Mouse (Mus musculus): ENCODE measurements around the gene Olfr630. TPM values are rescaled to one million over a fixed set of nuclear protein-coding genes. Genes with fewer than 3 reads are reported as not detected.
A peak's percentile ranks its signal among the peaks of the same experiment; 100 is the strongest.
"Not testable (repeated sequence)": the region's sequence is repeated elsewhere in the genome, so short reads cannot be mapped to it uniquely, and the experiment has no call there.

Gene Olfr630
- total RNA-seq (2021) = not detected

DNA sequence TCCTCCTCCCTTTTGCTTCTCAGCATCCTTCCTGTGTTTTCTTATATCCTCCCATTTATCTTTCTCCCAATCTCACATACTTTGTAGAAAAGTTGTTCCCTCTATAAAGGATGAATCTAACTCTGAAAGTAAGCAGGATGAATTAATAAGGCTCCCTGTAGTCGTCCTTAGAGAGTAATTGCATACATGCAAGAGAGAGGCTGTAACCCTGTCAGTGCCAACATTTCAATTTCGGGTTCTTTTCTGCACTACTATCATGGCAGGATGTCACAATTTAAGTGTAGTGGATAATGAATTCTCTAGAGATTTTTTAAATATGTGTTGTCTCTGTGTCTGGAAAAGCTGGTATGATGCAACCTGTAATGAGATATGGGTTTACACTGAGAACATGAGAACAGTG is at the start of gene Olfr630:
Gene Olfr630, minus strand, starts transcription at position 101 of the 400 bp plus-strand sequence.
- intact Hi-C loops (cut with DNase I) = no loop called here
- no peak for DNase-seq (ENCODE audit: low spot score in 2 of 2)

DNA sequence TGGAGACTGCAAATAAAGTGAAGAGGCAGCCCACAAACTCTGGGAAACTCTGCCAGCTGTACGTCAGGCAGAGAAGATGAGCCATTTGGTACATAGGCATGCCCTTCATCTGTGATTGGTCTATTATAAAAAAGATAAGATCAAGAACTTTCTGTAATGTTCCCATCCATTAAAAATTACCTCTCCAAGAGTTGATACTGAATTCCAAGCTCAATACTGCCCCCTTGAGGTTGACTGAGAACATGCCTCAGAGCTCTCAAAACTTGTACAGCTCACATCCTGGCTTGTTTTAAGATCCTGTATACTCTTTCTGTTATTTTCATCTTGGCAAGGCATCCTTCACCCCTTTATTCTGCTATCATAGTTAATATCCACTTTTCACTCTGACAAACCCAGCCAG is 49.7 kb upstream of the Olfr630 start:
- peak; percentile 5 for DNase-seq (ENCODE audit: low spot score in 2 of 2)
- intact Hi-C loops (cut with DNase I) = no loop called here

DNA sequence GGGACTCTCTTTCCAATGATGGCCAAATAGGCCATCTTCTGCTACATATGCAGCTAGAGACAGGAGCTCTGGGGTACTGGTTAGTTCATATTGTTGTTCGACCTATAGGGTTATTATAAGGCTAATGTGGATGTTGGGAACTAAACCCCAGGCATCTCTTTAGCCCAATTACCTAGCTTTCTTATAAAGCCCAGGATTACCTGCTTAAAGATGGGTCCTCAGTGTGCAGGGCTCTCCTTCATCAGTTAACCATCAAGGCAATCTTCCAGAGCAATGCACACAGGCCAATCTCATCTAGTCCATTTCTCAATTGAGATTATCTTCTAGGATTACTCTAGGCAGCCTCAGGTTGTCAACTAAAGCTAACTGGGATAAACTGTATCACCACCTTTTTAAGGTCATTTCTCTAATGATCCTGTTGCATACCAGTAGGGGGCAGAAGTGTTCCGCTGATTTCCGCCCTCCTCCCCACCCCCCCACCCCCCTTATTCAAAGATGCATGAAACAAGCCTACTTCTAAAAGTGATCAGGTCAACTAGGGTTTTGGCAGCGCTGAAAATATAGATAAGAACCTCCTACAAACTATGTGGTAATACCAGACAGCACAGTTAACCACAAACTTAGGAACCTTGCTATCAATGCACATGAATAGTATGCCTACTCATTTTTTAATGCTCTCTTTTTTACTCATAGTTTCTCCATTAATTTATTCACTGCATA is 35.7 kb upstream of the Olfr630 start:
- no peak for DNase-seq (ENCODE audit: low spot score in 2 of 2)
- intact Hi-C loops (cut with DNase I) = no loop called here

- intact Hi-C loops (cut with DNase I) = no loop called here
Measured at GRCm38 (mm10) chr7:103791721-103792120, 34.6 kb upstream of the Olfr630 start, which contains the start of gene Olfr67. Gene Olfr67, minus strand, starts transcription at chr7:103791821.

DNA sequence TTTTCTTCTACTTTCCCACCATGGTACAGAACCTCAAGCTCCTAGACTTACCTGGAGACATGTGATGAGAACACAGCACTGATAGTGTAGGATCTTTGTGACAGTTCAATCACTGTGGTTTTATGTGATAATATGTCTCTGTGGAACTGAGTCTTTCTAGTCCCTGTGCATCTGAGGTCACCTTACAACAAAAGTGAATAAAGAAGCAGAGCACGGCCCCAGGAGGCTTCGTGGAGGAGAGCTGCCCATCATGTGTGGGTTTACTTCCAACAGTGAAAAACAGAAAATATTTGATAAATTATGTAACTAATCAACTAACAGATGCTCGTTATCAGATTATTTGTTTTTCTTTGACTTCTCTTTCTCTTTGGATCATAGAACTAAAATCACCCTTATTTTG is 22.5 kb upstream of the Olfr630 start, which contains the start of gene Olfr68:
Gene Olfr68, minus strand, starts transcription at position 101 of the 400 bp plus-strand sequence.
- DNase-seq (ENCODE audit: low spot score in 2 of 2) = no peak
- intact Hi-C loops (cut with DNase I) = no loop called here

More at GRCm38 (mm10) chr7:103791721-103792120, 34.6 kb upstream of the Olfr630 start, which contains the start of gene Olfr67:
- no peak for DNase-seq (ENCODE audit: low spot score in 2 of 2)

DNA sequence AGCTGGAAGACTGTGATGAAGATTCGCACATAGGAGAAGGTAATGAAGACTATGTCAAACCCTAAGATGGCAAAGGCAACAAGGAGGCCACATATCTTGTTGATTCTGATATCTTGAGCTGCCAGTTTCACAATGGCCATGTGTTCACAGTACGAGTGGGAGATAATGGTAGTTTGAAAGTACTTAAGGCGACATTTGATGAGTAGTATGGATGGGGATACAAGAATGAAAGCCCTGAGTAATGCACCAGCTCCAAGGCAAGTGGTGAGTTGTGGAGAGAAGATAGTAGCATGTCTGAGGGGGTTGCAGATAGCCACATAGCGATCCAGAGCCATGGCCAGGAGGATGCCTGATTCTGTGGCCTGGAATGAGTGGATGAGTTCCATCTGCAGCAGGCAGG is 20.5 kb upstream of the Olfr630 start:
- intact Hi-C loops (cut with DNase I); DNase-seq (ENCODE audit: low spot score in 2 of 2): not testable (repeated sequence)

- intact Hi-C loops (cut with DNase I) = no loop called here
- DNase-seq (ENCODE audit: low spot score in 2 of 2) = no peak
Measured at GRCm38 (mm10) chr7:103771494-103771893, 14.4 kb upstream of the Olfr630 start, which contains the start of gene Olfr69. Gene Olfr69, minus strand, starts transcription at chr7:103771594.

GRCm38 (mm10) chr7:103767687-103768086 is 10.6 kb upstream of the Olfr630 start:
- intact Hi-C loops (cut with DNase I); DNase-seq (ENCODE audit: low spot score in 2 of 2): not testable (repeated sequence)

- intact Hi-C loops (cut with DNase I); DNase-seq (ENCODE audit: low spot score in 2 of 2): not testable (repeated sequence)
Measured at GRCm38 (mm10) chr7:103762212-103762611, 5.1 kb upstream of the Olfr630 start.

DNA sequence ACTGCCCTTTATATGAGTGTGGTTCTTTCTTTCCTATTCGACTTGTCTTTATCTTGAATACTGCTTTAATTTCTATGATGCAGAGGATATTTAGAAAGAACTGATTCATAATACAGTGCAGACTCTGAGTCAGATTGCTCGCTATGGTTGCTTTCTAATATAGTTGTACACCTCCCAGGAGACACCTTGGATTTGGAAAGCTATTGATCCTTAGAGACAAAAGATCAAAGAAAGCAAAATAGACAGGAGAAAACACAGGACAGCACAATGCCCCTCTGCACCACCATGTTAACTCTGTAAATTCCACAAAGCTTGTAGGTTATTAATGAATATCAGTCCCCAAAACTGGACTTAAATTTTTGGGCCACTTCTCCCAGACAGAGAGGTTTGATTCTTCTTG is 12.3 kb downstream of the Olfr630 start, which contains the start of gene Olfr629:
Gene Olfr629, minus strand, starts transcription at position 101 of the 400 bp plus-strand sequence.
- no peak for DNase-seq (ENCODE audit: low spot score in 2 of 2)
- intact Hi-C loops (cut with DNase I) = no loop called here

DNA sequence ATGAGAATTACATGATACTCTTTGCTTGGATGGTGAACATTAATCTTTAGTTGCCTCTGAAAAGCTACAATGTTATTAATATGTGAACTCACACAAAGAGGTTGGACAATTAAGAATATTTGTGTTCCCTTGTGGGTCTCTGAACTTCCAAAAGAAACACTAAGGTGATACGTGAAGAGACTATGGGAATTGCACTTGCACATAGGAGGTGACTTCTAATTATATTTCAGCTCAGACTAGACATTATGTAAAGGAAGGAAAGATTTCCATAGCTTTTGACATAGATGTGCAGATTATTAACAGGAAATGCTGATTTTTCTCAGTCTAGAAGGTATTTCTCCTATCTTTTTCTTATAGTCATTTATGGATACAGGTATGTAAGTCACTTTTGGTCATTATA is 27.1 kb downstream of the Olfr630 start, which contains the start of gene Olfr628:
Gene Olfr628, plus strand, starts transcription at position 301 of the 400 bp plus-strand sequence.
- intact Hi-C loops (cut with DNase I) = no loop called here
- DNase-seq (ENCODE audit: low spot score in 2 of 2) = no peak

- intact Hi-C loops (cut with DNase I); DNase-seq (ENCODE audit: low spot score in 2 of 2): not testable (repeated sequence)
Measured at GRCm38 (mm10) chr7:103716398-103716797, 40.7 kb downstream of the Olfr630 start.

DNA sequence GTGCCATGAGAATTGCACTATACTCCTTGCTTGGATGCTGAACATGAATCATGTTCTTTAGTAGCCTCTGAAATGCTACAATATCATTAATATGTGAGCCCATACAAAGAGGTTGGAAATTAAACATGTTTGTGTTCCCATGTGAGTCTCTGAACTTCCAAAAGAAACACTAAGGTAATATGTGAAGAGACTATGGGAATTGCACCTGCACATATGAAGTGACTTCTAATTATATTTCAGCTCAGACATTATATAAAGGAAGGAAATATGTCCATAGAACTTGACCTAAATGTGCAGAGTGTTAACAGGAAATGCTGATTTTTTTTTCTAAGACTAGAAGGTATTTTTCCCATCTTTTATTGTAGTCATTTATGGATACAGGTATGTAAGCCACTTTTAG is 42.8 kb downstream of the Olfr630 start, which contains the start of gene Olfr243:
Gene Olfr243, plus strand, starts transcription at position 301 of the 400 bp plus-strand sequence.
- intact Hi-C loops (cut with DNase I) = no loop called here

GRCm38 (mm10) chr7:103712024-103712423 is 45.1 kb downstream of the Olfr630 start:
- DNase-seq (ENCODE audit: low spot score in 2 of 2) = no peak
- intact Hi-C loops (cut with DNase I) = no loop called here

More for the DNA sequence above, 42.8 kb downstream of the Olfr630 start, which contains the start of gene Olfr243:
- DNase-seq (ENCODE audit: low spot score in 2 of 2) = no peak

Other genes with a start within 250 kb of the Olfr630 start
- gene Olfr610, start 245.2 kb downstream of the Olfr630 start, total RNA-seq (2021) = not detected
- gene Olfr611, start 236.5 kb downstream of the Olfr630 start, total RNA-seq (2021) = not detected
- gene Olfr612, start 214.6 kb downstream of the Olfr630 start, total RNA-seq (2021) = not detected
- not detected for gene Olfr613, start 209.3 kb downstream of the Olfr630 start, total RNA-seq (2021)
- not detected for gene Olfr615, start 201.3 kb downstream of the Olfr630 start, total RNA-seq (2021)
- not detected for gene Olfr616, start 188.2 kb downstream of the Olfr630 start, total RNA-seq (2021)
- gene Olfr617, start 184.3 kb downstream of the Olfr630 start, total RNA-seq (2021) = not detected
- not detected for gene Olfr618, start 167.2 kb downstream of the Olfr630 start, total RNA-seq (2021)
- gene Olfr619, start 156.8 kb downstream of the Olfr630 start, total RNA-seq (2021) = not detected
- not detected for gene Olfr620, start 144.8 kb downstream of the Olfr630 start, total RNA-seq (2021)
- gene Olfr622, start 114.6 kb downstream of the Olfr630 start, total RNA-seq (2021) = not detected
- not detected for gene Olfr623, start 93.6 kb downstream of the Olfr630 start, total RNA-seq (2021)
- under 1 TPM in 1 of 2 experiments, not detected in 1; 0.07 TPM for gene Olfr624, start 86.1 kb downstream of the Olfr630 start, total RNA-seq (2021)
- not detected for gene Olfr625-ps1, start 74.6 kb downstream of the Olfr630 start, total RNA-seq (2021)
- gene Olfr243, start 42.7 kb downstream of the Olfr630 start, total RNA-seq (2021) = not detected
- gene Olfr628, start 27.0 kb downstream of the Olfr630 start, total RNA-seq (2021) = not detected
- gene Olfr629, start 12.4 kb downstream of the Olfr630 start, total RNA-seq (2021) = not detected
- gene Olfr69, start 14.3 kb upstream of the Olfr630 start, total RNA-seq (2021) = not detected
- gene Olfr68, start 22.4 kb upstream of the Olfr630 start, total RNA-seq (2021) = not detected
- not detected for gene Olfr67, start 34.5 kb upstream of the Olfr630 start, total RNA-seq (2021)
- gene Hbb-bt, start 56.7 kb upstream of the Olfr630 start, total RNA-seq (2021) = 10 to 100 TPM; 49.8 to 50.7 TPM
- 100 to 1,000 TPM; 365 to 420 TPM for gene Hbb-bs, start 70.8 kb upstream of the Olfr630 start, total RNA-seq (2021)
- not detected for gene Hbb-bh2, start 83.2 kb upstream of the Olfr630 start, total RNA-seq (2021)
- gene Hbb-bh1, start 85.8 kb upstream of the Olfr630 start, total RNA-seq (2021) = not detected
- not detected for gene Hbb-y, start 95.9 kb upstream of the Olfr630 start, total RNA-seq (2021)
- not detected for gene Olfr66, start 128.9 kb upstream of the Olfr630 start, total RNA-seq (2021)
- not detected for gene Olfr64, start 137.2 kb upstream of the Olfr630 start, total RNA-seq (2021)
- gene Olfr65, start 146.2 kb upstream of the Olfr630 start, total RNA-seq (2021) = not detected
- gene Olfr631, start 171.5 kb upstream of the Olfr630 start, total RNA-seq (2021) = not detected
- gene Olfr632, start 177.0 kb upstream of the Olfr630 start, total RNA-seq (2021) = under 1 TPM in 1 of 2 experiments, not detected in 1; 0.25 TPM
- gene Olfr633, start 187.1 kb upstream of the Olfr630 start, total RNA-seq (2021) = not detected
- under 1 TPM; 0.02 to 0.07 TPM for gene Olfr635, start 213.8 kb upstream of the Olfr630 start, total RNA-seq (2021)
- not detected for gene Olfr638, start 241.4 kb upstream of the Olfr630 start, total RNA-seq (2021)

Data from left cerebral cortex, postnatal 36 days (tissue).